Mouse (Mus musculus) lung, adult 2 months (tissue): ENCODE measurements at regions not wholly inside any gene's neighbourhood (a gene's known extent, or its start where the extent isn't known, plus 50 kb on each side); places are given as distances from the start of the nearest gene placed in this dataset.
A peak's percentile ranks its signal among the peaks of the same experiment; 100 is the strongest.
"Not testable (repeated sequence)": the region's sequence is repeated elsewhere in the genome, so short reads cannot be mapped to it uniquely, and the experiment has no call there.

Experiments
- DNase-seq: peaks from one replicate; pipeline ENCODE4 v3.0.0; 2022
- H3K4me1 ChIP-seq: fragments of 200-500 bp; 2 replicates; pipeline ENCODE4 v1.6.1; 2011; ENCODE audit warnings: low read length; ENCODE audit not compliant: control insufficient read depth, insufficient read depth
- H3K4me3 ChIP-seq: fragments of 200-500 bp; replicated peaks from 2 replicates; pipeline ENCODE3; 2011; ENCODE audit warnings: low read depth, mild to moderate bottlenecking, control low read depth, low read length; ENCODE audit errors: extremely low read depth
- CTCF ChIP-seq: fragments of 200-500 bp; IDR thresholded peaks from 2 replicates; pipeline ENCODE4 v1.5.1; 2011; ENCODE audit warnings: mild to moderate bottlenecking, low read length, control low read depth; ENCODE audit not compliant: insufficient read depth
- POLR2A ChIP-seq: fragments of 200-500 bp; IDR thresholded peaks from 2 replicates; pipeline ENCODE4 v1.6.1; 2011; ENCODE audit warnings: low read depth, mild to moderate bottlenecking, control low read depth, low read length, borderline replicate concordance; ENCODE audit errors: extremely low read depth
- WGBS: fragments of 180-500 bp; shearing (Covaris S2); methylation state at CpG from one replicate; pipeline ENCODE4 v1.1.7; 2018; 5-methylcytosine and 5-hydroxymethylcytosine counted together

GRCm38 (mm10) chr17:9066633-9067032, 78.5 kb downstream of the 1700010I14Rik start:
- not testable (repeated sequence) for H3K4me1 ChIP-seq, DNase-seq, H3K4me3 ChIP-seq
- WGBS, result 13% methylated on average over 2 of the region's 2 CpGs

- DNase-seq, result no peak
- Histone ChIP-seq H3K4me1 (no peaks in the 10 kb centered on the region), H3K4me3 (no peak overlapping the region)
- WGBS, result 79% methylated on average over 5 of the region's 5 CpGs
- TF ChIP-seq CTCF (no peak), POLR2A (no peak)
Measured at GRCm38 (mm10) chr17:9068859-9069602, 80.9 kb downstream of the 1700010I14Rik start.

- WGBS, result 83% methylated on average over 5 of the region's 5 CpGs
- TF ChIP-seq POLR2A (no peak), CTCF (no peak)
- DNase-seq, result no peak
- H3K4me1 ChIP-seq, result no peaks in the 10 kb centered on the region
- no peak overlapping the region for H3K4me3 ChIP-seq
Measured at GRCm38 (mm10) chr17:9083629-9084028, 95.5 kb downstream of the 1700010I14Rik start.

GRCm38 (mm10) chr17:9127866-9128265, 139.7 kb downstream of the 1700010I14Rik start:
- Histone ChIP-seq H3K4me3 (no peak overlapping the region), H3K4me1 (no peaks in the 10 kb centered on the region)
- 60% methylated on average over 8 of the region's 8 CpGs for WGBS
- DNase-seq, result no peak
- TF ChIP-seq POLR2A, result no peak
- no peak for TF ChIP-seq CTCF

GRCm38 (mm10) chr17:9145605-9146223, 157.6 kb downstream of the 1700010I14Rik start:
- 45% methylated on average over 6 of the region's 6 CpGs for WGBS
- no peak for DNase-seq
- H3K4me1 ChIP-seq, result no peaks in the 10 kb centered on the region
- H3K4me3 ChIP-seq, result no peak overlapping the region
- no peak for TF ChIP-seq CTCF
- no peak for TF ChIP-seq POLR2A

GRCm38 (mm10) chr17:9150654-9151053, 162.5 kb downstream of the 1700010I14Rik start:
- Histone ChIP-seq H3K4me1 (no peaks in the 10 kb centered on the region), H3K4me3 (no peak overlapping the region)
- no peak for DNase-seq
- TF ChIP-seq POLR2A, result no peak
- TF ChIP-seq CTCF, result 0 out of 2 replicates have a peak, but pooled peaks have one; percentile 4
- 89% methylated on average over 1 of the region's 1 CpGs for WGBS

- 33% methylated on average over 6 of the region's 6 CpGs for WGBS
- no peak for TF ChIP-seq CTCF
- TF ChIP-seq POLR2A, result no peak
Measured at GRCm38 (mm10) chr17:9162148-9162547, 174.0 kb downstream of the 1700010I14Rik start.

GRCm38 (mm10) chr17:9162676-9163075, 174.5 kb downstream of the 1700010I14Rik start:
- DNase-seq, result no peak
- 67% methylated on average over 5 of the region's 5 CpGs for WGBS
- no peaks in the 10 kb centered on the region; the same call in 1 of the 2 replicates for H3K4me1 ChIP-seq
- H3K4me3 ChIP-seq, result no peak overlapping the region
- TF ChIP-seq CTCF (no peak), POLR2A (no peak)

More at GRCm38 (mm10) chr17:9162148-9162547, 174.0 kb downstream of the 1700010I14Rik start:
- DNase-seq, result no peak
- Histone ChIP-seq H3K4me1 (no peaks in the 10 kb centered on the region; the same call in 1 of the 2 replicates), H3K4me3 (no peak overlapping the region)

- WGBS, result 83% methylated on average over 3 of the region's 3 CpGs
Measured at GRCm38 (mm10) chr17:9163285-9163684, 175.2 kb downstream of the 1700010I14Rik start.

GRCm38 (mm10) chr17:9164501-9164900, 176.4 kb downstream of the 1700010I14Rik start:
- WGBS, result 84% methylated on average over 5 of the region's 5 CpGs
- DNase-seq, result no peak
- Histone ChIP-seq H3K4me1 (no peaks in the 10 kb centered on the region; the same call in 1 of the 2 replicates), H3K4me3 (no peak overlapping the region)
- TF ChIP-seq CTCF, result no peak
- TF ChIP-seq POLR2A, result no peak

More at GRCm38 (mm10) chr17:9163285-9163684, 175.2 kb downstream of the 1700010I14Rik start:
- DNase-seq, result no peak
- TF ChIP-seq POLR2A (no peak), CTCF (no peak)
- Histone ChIP-seq H3K4me1 (no peaks in the 10 kb centered on the region; the same call in 1 of the 2 replicates), H3K4me3 (no peak overlapping the region)
